Mouse (Mus musculus) MEL (cell line): Measurements from ENCODE around the gene Rnf220. TPM values are rescaled to one million over a fixed set of nuclear protein-coding genes. Genes with fewer than 3 reads are reported as not detected.

Experiments
- DNase-seq: peaks from one replicate; pipeline ENCODE4 v3.0.0; 2011; ENCODE audit warnings: low read depth, low spot score
- H3K27ac ChIP-seq: 2 replicates; pipeline ENCODE4 v1.5.1; 2012; ENCODE audit warnings: low read depth, mild to moderate bottlenecking, control low read depth, low read length, moderate library complexity; ENCODE audit not compliant: control insufficient read depth
- H3K27me3 ChIP-seq, 2 experiments: fragments of 150-350 bp in 1 of 2; sonication (generic) in 1 of 2; 2 replicates each; pipeline ENCODE4 v1.6.1; 2012; ENCODE audit warnings: low read length in 2 of 2, mild to moderate bottlenecking in 2 of 2, improper control_type of control experiment in 1 of 2, moderate library complexity in 1 of 2; ENCODE audit not compliant: insufficient read depth in 2 of 2, control insufficient read depth in 1 of 2
- H3K36me3 ChIP-seq, 2 experiments: 2 replicates each; pipeline ENCODE4 v1.6.1; 2012 to 2014; ENCODE audit warnings: low read length in 2 of 2, improper control_type of control experiment in 1 of 2, inconsistent platforms in 1 of 2, mild to moderate bottlenecking in 1 of 2; ENCODE audit not compliant: insufficient read depth in 2 of 2, control insufficient read depth in 1 of 2
- H3K4me1 ChIP-seq, 2 experiments: fragments of 150-350 bp in 1 of 2; sonication (generic) in 1 of 2; 2 replicates each; pipeline ENCODE4 v1.6.1; 2012; ENCODE audit warnings: low read length in 2 of 2, improper control_type of control experiment in 1 of 2, mild to moderate bottlenecking in 1 of 2; ENCODE audit not compliant: insufficient read depth in 2 of 2, control insufficient read depth in 1 of 2
- H3K4me3 ChIP-seq, 2 experiments: fragments of 150-350 bp in 1 of 2; sonication (generic) in 1 of 2; 2 replicates each; pipeline ENCODE4 v1.5.1; 2012; ENCODE audit warnings: low read depth in 2 of 2, low read length in 2 of 2, mild to moderate bottlenecking in 2 of 2, moderate library complexity in 2 of 2, control low read depth in 1 of 2, improper control_type of control experiment in 1 of 2; ENCODE audit not compliant: control insufficient read depth in 1 of 2, insufficient read depth in 1 of 2
- H3K79me2 ChIP-seq: 2 replicates; pipeline ENCODE4 v1.6.1; 2012; ENCODE audit warnings: mild to moderate bottlenecking, low read length, moderate library complexity; ENCODE audit not compliant: control insufficient read depth, poor library complexity, insufficient read depth
- H3K9ac ChIP-seq: 2 replicates; pipeline ENCODE4 v1.6.1; 2012; ENCODE audit warnings: low read depth, mild to moderate bottlenecking, control low read depth, low read length, moderate library complexity; ENCODE audit not compliant: control insufficient read depth, poor library complexity, severe bottlenecking
- H3K9me3 ChIP-seq: fragments of 150-350 bp; sonication (generic); replicated peaks from 2 replicates; pipeline ENCODE4 v1.6.1; 2012; ENCODE audit warnings: mild to moderate bottlenecking, low read length, improper control_type of control experiment, moderate library complexity; ENCODE audit not compliant: insufficient read depth
- BHLHE40 ChIP-seq: IDR thresholded peaks from 2 replicates; pipeline ENCODE4 v1.6.1; 2012; ENCODE audit warnings: low read depth, mild to moderate bottlenecking, inconsistent platforms, low read length, improper control_type of control experiment, borderline replicate concordance
- CHD1 ChIP-seq: IDR thresholded peaks from 2 replicates; pipeline ENCODE4 v1.6.1; 2012; ENCODE audit warnings: low read depth, mild to moderate bottlenecking, inconsistent platforms, low read length, improper control_type of control experiment
- CTCF ChIP-seq, 3 experiments: IDR thresholded peaks in 2 of 3; conservative IDR thresholded peaks in 1 of 3; 2 replicates each; pipeline ENCODE4 v1.5.1; 2011 to 2012; ENCODE audit warnings: low read length in 3 of 3, low read depth in 2 of 3, mild to moderate bottlenecking in 2 of 3, improper control_type of control experiment in 1 of 3, inconsistent platforms in 1 of 3, mixed read lengths in 1 of 3, moderate library complexity in 1 of 3; ENCODE audit not compliant: control insufficient read depth in 1 of 3, insufficient read depth in 1 of 3, poor library complexity in 1 of 3, severe bottlenecking in 1 of 3
- ELF1 ChIP-seq: IDR thresholded peaks from 2 replicates; pipeline ENCODE4 v1.6.1; 2014; ENCODE audit warnings: low read depth, mild to moderate bottlenecking, inconsistent platforms, low read length, improper control_type of control experiment, moderate library complexity
- EP300 ChIP-seq, 2 experiments: IDR thresholded peaks; 2 replicates each; pipeline ENCODE4 v1.6.1; 2011; ENCODE audit warnings: improper control_type of control experiment in 2 of 2, low read length in 2 of 2, low read depth in 1 of 2, mild to moderate bottlenecking in 1 of 2
- GABPA ChIP-seq: IDR thresholded peaks from 2 replicates; pipeline ENCODE4 v1.6.1; 2012; ENCODE audit warnings: low read depth, mild to moderate bottlenecking, inconsistent platforms, low read length, improper control_type of control experiment, moderate library complexity
- GATA1 ChIP-seq: IDR thresholded peaks from 2 replicates; pipeline ENCODE4 v1.6.1; 2011; ENCODE audit warnings: low read depth, low read length, improper control_type of control experiment
- JUND ChIP-seq: IDR thresholded peaks from 2 replicates; pipeline ENCODE4 v1.6.1; 2011; ENCODE audit warnings: low read depth, mild to moderate bottlenecking, improper control_type of control experiment, low read length
- MAFK ChIP-seq: IDR thresholded peaks from 2 replicates; pipeline ENCODE4 v1.6.1; 2011; ENCODE audit warnings: low read depth, mild to moderate bottlenecking, low read length, improper control_type of control experiment, borderline replicate concordance
- MEF2A ChIP-seq: IDR thresholded peaks from 2 replicates; pipeline ENCODE4 v1.6.1; 2014; ENCODE audit warnings: low read depth, mild to moderate bottlenecking, inconsistent platforms, low read length, improper control_type of control experiment; ENCODE audit not compliant: poor library complexity, insufficient replicate concordance, severe bottlenecking; ENCODE audit errors: extremely low read depth
- MXI1 ChIP-seq: IDR thresholded peaks from 2 replicates; pipeline ENCODE4 v1.6.1; 2011; ENCODE audit warnings: mild to moderate bottlenecking, low read depth, low read length, improper control_type of control experiment
- MYB ChIP-seq: IDR thresholded peaks from 2 replicates; pipeline ENCODE4 v1.6.1; 2011; ENCODE audit warnings: mild to moderate bottlenecking, low read depth, low read length, improper control_type of control experiment
- MYC ChIP-seq: IDR thresholded peaks from 2 replicates; pipeline ENCODE4 v1.6.1; 2011; ENCODE audit warnings: low read depth, mild to moderate bottlenecking, low read length, improper control_type of control experiment, moderate library complexity
- NELFE ChIP-seq: IDR thresholded peaks from 2 replicates; pipeline ENCODE4 v1.6.1; 2011; ENCODE audit warnings: low read depth, low read length, improper control_type of control experiment
- RAD21 ChIP-seq: IDR thresholded peaks from 2 replicates; pipeline ENCODE4 v1.6.1; 2011; ENCODE audit warnings: mild to moderate bottlenecking, low read depth, low read length, improper control_type of control experiment
- SIN3A ChIP-seq: IDR thresholded peaks from 2 replicates; pipeline ENCODE4 v1.6.1; 2012; ENCODE audit warnings: low read length, improper control_type of control experiment, inconsistent platforms
- SMC3 ChIP-seq: IDR thresholded peaks from 2 replicates; pipeline ENCODE4 v1.6.1; 2011; ENCODE audit warnings: low read depth, low read length, improper control_type of control experiment
- TAL1 ChIP-seq: IDR thresholded peaks from 2 replicates; pipeline ENCODE4 v1.6.1; 2012; ENCODE audit warnings: mild to moderate bottlenecking, inconsistent platforms, low read length, moderate library complexity, mixed read lengths
- TBP ChIP-seq: IDR thresholded peaks from 2 replicates; pipeline ENCODE4 v1.8.0; 2011; ENCODE audit warnings: low read depth, low read length, improper control_type of control experiment
- TCF12 ChIP-seq: IDR thresholded peaks from 2 replicates; pipeline ENCODE4 v1.6.1; 2014; ENCODE audit warnings: low read depth, mild to moderate bottlenecking, inconsistent platforms, low read length, improper control_type of control experiment, moderate library complexity
- UBTF ChIP-seq: IDR thresholded peaks from 2 replicates; pipeline ENCODE4 v1.6.1; 2012; ENCODE audit warnings: low read depth, mild to moderate bottlenecking, inconsistent platforms, low read length, improper control_type of control experiment, moderate library complexity, borderline replicate concordance; ENCODE audit not compliant: insufficient read depth
- ZC3H11A ChIP-seq: IDR thresholded peaks from 2 replicates; pipeline ENCODE4 v1.6.1; 2012; ENCODE audit warnings: low read depth, mild to moderate bottlenecking, inconsistent platforms, low read length, improper control_type of control experiment
- ZMIZ1 ChIP-seq: IDR thresholded peaks from 2 replicates; pipeline ENCODE4 v1.6.1; 2012; ENCODE audit warnings: low read depth, mild to moderate bottlenecking, inconsistent platforms, low read length, improper control_type of control experiment, moderate library complexity
- polyA plus RNA-seq, 2 experiments: library from polyadenylated mRNA; stranded (reverse) in 1 of 2; unstranded in 1 of 2; fragments of >175 nt in 1 of 2; fragments of >200 nt in 1 of 2; gene quantifications; 2 replicates each; pipeline versions ENCODE4 v1.2.1 to v1.2.4; 2012; ENCODE audit warnings: low replicate concordance in 2 of 2, low read depth in 1 of 2; ENCODE audit not compliant: insufficient read length in 2 of 2, insufficient read depth in 1 of 2, missing spikeins in 1 of 2
- total RNA-seq: library from RNA; depleted of rRNA; stranded (reverse); fragments of 300-350 nt; gene quantifications from 2 replicates; pipeline ENCODE4 v1.2.3, GENCODE M21; 2012

Rnf220 gene
- total and polyA plus RNA-seq, 3 experiments: 121 to 201 TPM; not detected in 1

- peak; percentile 74 for DNase-seq
- TF ChIP-seq GABPA (no peak), CTCF (IDR thresholded peaks at IDR 0.05 in 2 of 3, conservative IDR thresholded peaks at IDR 0.05 in 1 of 3; ENCODE audit: control insufficient read depth in 1 of 3, insufficient read depth in 1 of 3, low read depth in 2 of 3, low read length in 3 of 3, poor library complexity in 1 of 3, severe bottlenecking in 1 of 3) (peak; percentile 71 to 91 (median 86)), BHLHE40 (0 out of 2 replicates have a peak, but pooled peaks have one; percentile 7), ZC3H11A (peak; percentile 93), TBP (0 out of 2 replicates have a peak, but pooled peaks have one; percentile 6), MEF2A (no peak), SMC3 (peak; percentile 99), MAFK (no peak), RAD21 (peak; percentile 88)
- peaks cover 0 to 2% of the 10 kb centered on the region in 2 experiments; a peak in 1 of 4 replicates for H3K27me3 ChIP-seq
- no peak overlapping the region for H3K4me3 ChIP-seq
- H3K27ac ChIP-seq: no peak overlapping the region
- H3K4me1 ChIP-seq: no peaks in the 10 kb centered on the region; a peak in 1 of 4 replicates
- H3K36me3 ChIP-seq: no peaks in the 10 kb centered on the region
- H3K79me2 ChIP-seq: no peaks in the 10 kb centered on the region
- H3K9me3 ChIP-seq: no peaks in the 10 kb centered on the region
- H3K9ac ChIP-seq: no peak overlapping the region
These were observed 31.1 kb upstream of the Rnf220 start for GRCm38 (mm10) chr4:117527952-117528351.

DNA sequence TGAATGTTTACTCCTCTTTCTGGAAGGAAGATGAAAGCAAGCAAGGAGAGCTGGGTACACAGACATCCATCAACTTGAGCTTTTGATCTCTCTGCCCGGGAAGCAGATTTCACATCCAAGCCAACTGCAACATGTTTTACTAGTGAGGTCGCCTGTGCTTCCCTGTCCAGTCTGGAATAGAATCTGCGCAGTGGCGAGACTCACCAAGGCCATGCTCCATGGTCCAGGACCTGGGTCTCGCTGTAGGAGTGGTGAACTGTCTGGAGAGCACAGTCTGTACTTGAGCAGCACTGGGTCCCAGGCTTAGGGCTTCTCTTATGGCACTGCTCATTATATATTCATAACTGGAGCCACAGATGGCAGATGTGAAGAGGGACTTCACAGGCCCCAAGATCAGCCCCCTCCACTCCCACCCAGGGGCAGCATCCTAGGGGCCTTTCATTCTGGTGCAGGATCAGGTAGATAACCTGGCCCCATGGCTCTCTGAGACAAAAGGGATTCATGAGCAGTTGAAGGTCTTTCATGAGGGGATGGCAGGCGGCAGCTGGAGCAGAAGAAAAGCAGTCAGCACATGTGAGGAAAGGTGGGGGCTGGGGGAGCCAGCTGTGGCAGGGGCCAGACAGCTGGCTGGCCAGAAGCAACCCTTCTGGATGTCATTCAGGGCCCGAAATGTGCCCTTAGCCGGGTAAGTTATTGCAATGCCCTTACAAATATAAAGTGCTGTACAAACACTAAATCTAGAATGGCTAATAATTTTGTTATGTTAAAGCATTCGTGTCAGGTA is 30.5 kb upstream of the Rnf220 start:
- Histone ChIP-seq H3K27me3 (peaks cover 0 to 2% of the 10 kb centered on the region in 2 experiments; a peak in 1 of 4 replicates), H3K9me3 (no peaks in the 10 kb centered on the region)

GRCm38 (mm10) chr4:117525990-117526389 is 29.1 kb upstream of the Rnf220 start:
- H3K4me3 ChIP-seq: no peak overlapping the region
- no peaks in the 10 kb centered on the region; a peak in 1 of 4 replicates for H3K4me1 ChIP-seq
- no peak for DNase-seq
- peaks cover 0 to 2% of the 10 kb centered on the region in 2 experiments; a peak in 1 of 4 replicates for H3K27me3 ChIP-seq
- no peak overlapping the region for H3K27ac ChIP-seq
- no peaks in the 10 kb centered on the region for H3K79me2 ChIP-seq
- no peaks in the 10 kb centered on the region for H3K36me3 ChIP-seq
- H3K9ac ChIP-seq: no peak overlapping the region
- H3K9me3 ChIP-seq: no peaks in the 10 kb centered on the region
- TF ChIP-seq JUND (no peak), MYB (no peak), MEF2A (no peak), CTCF (IDR thresholded peaks at IDR 0.05 in 2 of 3, conservative IDR thresholded peaks at IDR 0.05 in 1 of 3; ENCODE audit: control insufficient read depth in 1 of 3, insufficient read depth in 1 of 3, low read depth in 2 of 3, low read length in 3 of 3, poor library complexity in 1 of 3, severe bottlenecking in 1 of 3) (no peak), NELFE (no peak), TAL1 (no peak), TCF12 (peak; percentile 24; the same call in 1 of the 2 replicates), MXI1 (no peak), ZMIZ1 (no peak), CHD1 (no peak), MYC (no peak), GATA1 (peak; percentile 40), SIN3A (no peak), ELF1 (no peak), UBTF (no peak), GABPA (no peak), BHLHE40 (no peak)

More for the DNA sequence above, 30.5 kb upstream of the Rnf220 start:
- no peak overlapping the region for H3K9ac ChIP-seq
- no peaks in the 10 kb centered on the region for H3K36me3 ChIP-seq
- no peak for DNase-seq
- no peak overlapping the region for H3K4me3 ChIP-seq
- no peak overlapping the region for H3K27ac ChIP-seq
- TF ChIP-seq JUND (no peak), CHD1 (no peak), ELF1 (no peak), EP300 (IDR thresholded peaks at IDR 0.05; ENCODE audit: low read depth in 1 of 2, low read length in 2 of 2) (no peak)
- H3K4me1 ChIP-seq: no peaks in the 10 kb centered on the region; a peak in 1 of 4 replicates
- no peaks in the 10 kb centered on the region for H3K79me2 ChIP-seq
